Mouse (Mus musculus): ENCODE results near the gene Gm21981.

DNA sequence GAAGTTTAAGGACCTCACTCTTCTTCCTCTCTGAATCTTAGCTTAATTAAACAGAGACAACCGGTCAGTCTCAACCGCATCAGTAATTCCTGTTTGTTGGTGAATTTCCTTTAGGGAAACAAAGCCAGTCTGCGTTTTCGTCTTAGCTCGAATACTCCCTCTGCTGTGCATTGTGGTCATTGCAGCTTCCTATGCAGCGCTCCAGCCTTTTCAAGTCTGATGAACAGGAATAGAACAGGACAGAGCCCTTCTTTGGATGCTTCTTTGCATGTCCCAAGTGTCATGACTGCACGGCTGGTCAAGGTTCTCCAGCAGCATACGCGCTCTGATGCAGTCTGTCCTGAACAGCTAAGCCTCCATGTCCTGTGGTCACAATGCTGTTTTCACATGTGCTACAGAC, 17.7 kb downstream of the Gm21981 start:
- TF ChIP-seq TBP (IDR thresholded peaks at IDR 0.05; ENCODE audit: low read depth, low read length): no peak
- no peak for TF ChIP-seq HCFC1 (IDR thresholded peaks at IDR 0.05; ENCODE audit: low read depth, low read length)
- TF ChIP-seq E2F4 (IDR thresholded peaks at IDR 0.05; ENCODE audit: borderline replicate concordance, low read depth, low read length): no peak
